Mouse (Mus musculus): Measurements from ENCODE around the gene Rimklb.
"Not testable (repeated sequence)": the region's sequence is repeated elsewhere in the genome, so short reads cannot be mapped to it uniquely, and the experiment has no call there.

The Rimklb gene

DNA sequence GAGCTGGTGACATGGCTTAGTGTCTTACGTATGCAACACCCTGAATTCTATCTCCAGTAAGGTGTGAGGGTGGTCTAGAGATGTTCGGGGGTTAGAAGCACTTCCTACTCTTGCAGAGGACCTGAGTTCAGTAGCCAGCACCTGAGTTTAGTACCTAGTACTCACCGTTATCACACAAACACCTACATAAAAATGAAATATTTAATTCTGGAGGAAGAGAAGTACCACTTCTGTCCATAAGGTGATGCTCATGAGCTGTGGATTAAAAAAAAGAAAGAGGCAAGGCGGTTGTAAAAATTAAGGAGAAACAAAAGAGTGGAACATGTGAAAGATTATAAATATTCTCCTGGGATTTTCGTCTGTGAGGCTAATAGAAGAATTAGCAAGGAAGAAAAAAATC, 2.1 kb downstream of the Rimklb start:
- DNase-seq (ENCODE audit: low read depth, low spot score), result no peak

DNA sequence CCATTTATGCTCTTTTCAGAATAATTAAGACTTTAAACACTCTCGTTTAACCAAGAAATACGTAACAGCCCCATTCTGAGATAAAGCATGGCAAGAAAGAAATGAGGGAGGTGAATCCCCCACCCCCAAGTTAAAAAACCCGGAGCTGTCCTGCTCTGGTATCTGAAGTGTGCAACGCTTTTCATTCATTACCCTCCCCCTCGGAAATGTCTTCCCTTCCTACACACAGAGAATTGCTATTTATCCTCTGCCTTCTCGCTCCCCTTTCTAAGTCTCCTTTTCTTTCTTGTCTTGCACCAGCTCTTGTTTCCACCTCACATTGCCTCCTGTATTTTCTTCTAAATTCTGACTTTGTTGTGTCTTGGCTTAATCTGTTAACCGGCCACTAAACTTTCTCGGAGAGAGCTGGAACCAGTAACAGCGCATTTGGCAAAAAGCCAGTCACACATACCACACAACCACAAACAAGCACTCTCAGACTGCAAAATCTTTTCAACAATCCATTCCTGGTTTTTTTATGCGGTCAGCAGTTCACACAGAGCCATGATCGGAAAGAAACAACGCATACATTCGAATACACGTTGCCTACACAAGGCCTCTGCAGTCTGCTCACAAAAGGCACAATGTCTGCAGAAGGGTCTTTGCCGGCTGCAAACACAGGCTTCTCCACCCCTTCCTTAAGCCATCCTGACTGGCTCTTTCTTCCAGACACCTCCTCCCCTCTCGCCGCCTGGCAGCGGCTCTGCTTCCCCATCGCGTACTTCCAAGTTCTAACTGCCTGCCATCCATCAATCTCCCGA, 3.3 kb downstream of the Rimklb start:
- no peak for DNase-seq (ENCODE audit: low read depth, low spot score)

DNA sequence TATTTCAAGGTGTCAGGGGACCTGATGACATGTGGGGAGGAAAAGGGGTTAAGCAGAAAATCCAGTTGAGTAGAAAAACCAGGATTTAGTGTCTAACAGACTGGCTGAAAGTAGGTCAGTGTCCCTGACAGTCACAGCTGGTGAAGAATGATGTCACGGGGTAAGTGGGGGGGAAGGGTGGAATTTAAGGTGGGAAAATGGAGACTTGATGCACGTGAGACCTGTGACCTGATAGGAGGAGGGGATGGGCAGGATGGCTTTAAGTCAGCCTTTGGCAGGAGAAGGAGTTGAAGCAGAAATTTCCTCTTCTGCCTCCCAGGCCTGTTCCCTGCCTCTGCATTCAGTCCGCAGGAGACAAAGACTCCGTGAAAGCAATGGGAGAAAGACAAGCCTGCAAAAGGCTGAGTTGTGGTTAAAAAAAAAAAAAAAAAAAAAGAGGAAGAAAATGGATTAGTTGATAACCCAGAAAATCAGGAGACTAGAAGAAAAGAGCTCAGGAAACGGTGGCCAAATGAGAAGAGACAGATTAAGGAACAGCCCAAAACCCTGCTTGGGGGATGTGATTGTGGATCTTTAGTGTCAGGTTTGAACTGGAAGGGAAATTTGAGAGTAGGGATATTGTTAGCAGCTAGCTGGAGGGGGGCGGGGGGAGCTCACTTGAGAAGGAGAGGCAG, 4.6 kb downstream of the Rimklb start:
- no peak for DNase-seq (ENCODE audit: low read depth, low spot score)

DNA sequence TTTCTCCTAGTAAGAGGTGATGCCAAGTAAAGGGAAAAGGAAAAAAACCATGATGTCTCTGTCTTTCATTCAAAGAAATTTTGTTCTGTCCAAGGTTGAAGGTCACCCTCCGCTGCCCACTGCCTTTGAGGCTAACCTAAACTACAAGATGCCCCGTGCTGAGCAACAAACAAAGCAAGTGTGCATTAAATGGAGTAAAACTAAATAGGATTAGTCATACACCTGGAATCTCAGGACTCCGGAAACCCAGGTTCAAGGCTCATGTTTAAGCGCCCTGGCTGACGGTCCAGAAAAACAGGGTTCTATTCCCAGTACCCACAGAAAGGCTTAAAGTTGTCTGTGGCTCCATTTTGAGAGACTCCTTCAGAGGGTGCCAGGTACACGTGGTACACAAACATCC, 6.1 kb downstream of the Rimklb start:
- DNase-seq (ENCODE audit: low read depth, low spot score), result no peak

DNA sequence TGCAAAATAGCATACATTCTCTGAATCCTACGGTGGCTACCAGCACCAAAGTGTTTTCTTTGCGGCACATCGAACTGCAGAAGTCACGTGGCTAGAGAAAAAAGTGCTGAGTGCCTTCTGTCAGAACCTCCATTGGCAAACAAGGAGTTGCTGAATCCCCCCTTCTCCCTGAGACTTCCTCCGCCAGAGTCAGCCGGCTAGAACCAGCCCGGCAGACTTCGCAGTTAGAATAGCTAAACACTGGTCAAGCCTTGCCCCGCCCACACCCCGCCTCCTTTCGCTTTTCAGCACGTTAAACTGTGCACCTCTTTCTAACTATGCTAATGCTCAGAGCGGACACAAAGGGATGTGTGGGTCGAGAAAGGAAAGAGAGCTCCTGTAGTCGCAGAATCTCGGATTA, 7.0 kb downstream of the Rimklb start:
- DNase-seq (ENCODE audit: low read depth, low spot score), result no peak

DNA sequence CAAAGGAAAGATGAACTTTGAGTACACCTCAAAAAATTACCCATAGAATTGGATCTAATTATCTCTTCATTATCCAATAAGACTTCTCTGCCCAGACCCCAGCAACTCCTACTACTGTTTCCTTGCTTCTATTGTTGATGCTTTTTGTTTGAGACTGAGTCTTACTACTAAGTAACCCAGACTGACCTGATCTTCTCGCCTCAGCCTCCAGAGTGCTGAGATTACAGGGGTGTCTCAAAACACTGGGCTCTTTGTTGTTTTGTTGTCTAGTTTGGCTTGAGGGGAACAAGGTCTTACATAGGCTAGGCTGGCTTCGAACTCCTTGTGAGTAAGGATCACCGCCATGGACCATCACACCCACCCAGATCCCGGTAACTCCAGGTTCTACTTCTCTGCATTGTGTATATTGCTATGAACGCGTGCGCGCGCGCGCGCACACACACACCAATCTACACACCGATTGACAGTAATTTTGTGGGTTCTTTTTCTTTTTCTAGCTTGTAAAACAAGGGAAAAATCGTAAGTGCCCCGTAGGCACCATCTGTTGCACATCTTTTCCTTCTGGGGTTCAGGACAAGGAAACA, 7.5 kb downstream of the Rimklb start:
- no peak for DNase-seq (ENCODE audit: low read depth, low spot score)

DNA sequence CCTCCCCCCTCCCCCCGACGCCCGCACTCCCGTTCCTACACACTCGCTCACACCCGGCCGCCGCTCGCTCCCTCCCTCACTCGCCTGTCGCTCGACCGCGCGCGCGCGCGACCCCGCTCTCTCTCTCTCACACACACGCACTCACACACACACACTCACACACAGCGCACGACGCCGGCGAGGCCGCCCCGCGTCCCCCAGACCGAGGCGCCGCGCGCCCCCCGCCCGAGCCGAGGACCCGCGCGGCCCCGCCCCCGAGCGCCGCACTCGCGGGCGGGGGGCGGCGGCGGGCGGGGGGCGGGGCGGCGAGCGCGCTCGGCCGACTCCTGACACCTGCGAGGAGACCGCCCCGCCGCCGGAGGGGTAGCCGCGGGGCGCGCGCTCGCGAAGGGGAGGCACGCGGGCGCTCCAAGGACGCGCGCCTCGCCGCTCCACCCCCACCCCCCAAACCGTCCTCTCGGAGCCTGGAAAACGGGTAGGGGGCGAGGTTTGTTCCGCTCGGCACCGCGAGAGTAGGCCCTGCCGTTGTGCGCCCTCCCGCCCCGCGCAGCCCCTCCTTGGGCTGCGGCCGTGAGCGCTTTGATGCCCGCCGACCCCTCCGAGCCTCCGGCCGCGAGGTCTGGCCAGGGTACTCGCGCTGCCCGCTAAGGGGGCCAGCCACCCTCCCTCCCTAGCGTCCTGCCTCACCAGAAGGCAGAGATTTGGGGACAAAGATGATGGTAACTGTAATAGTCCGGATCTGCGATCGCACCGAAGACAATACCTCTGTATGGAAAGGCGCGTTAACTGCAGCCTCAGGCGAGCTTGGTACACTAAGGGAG, 12.1 kb downstream of the Rimklb start:
- peak; percentile 36 for DNase-seq (ENCODE audit: low read depth, low spot score)

DNA sequence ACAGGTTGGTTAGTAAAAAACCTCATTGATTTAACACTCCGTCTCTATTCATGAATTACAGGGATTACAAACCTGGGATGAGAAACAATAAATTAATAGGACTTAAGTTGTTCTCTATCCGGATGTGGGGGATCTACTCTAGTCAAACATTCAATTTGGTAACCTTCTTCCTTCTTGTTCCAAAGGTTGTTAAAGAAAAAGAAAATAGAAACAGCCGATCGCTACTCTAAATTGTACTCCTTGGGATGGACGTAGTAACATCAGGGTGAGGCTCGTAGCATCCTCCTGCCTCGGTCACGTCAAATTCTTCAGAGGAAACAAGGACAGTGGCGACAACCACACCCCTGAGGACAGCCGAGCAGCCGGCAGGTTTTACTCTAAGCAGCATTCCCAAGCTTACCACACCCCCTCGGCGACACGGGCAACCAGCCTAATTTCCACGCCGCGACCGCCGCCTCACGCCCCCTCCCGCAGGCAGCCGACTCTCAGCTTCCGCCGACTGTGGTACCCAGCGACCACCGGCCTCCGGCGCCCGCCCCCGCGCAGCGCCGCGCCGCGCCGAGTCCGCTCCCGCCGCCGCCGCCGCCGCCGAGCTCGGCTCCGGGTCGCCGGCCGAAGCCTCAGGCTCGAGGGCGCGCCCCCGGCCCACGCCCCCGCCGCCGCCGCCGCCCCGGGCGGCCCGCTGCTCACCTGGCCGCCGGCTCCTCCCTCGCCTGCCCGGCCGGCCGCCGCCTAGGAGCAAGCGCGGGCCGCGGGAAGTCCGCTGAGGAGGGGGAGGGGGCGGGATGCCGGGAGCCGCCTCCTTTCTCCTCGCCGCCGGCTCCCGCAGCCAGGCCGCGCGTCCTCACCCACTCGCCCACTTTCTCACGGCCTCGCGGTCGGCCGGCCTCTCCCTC, 12.9 kb downstream of the Rimklb start:
- DNase-seq (ENCODE audit: low read depth, low spot score), result no peak

DNA sequence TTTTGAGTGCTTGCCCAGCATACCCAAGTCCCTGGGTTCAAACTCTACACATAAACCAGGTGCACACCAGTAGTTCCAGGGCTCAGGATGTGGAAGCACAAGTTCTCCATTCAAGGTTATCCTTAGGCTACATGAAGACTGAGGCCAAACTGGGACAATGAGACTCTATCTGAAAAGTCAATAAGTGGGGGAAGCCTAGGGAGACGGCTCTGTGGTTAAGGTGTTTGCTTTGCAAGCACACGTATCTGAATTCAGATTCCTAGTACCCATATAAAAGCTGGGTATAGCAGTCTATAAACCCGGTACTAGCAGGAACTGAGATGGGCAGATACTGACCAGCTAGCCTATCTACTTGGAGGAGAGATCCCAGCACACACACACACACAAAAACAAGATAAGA, 20.5 kb downstream of the Rimklb start:
- DNase-seq (ENCODE audit: low read depth, low spot score), result no peak

DNA sequence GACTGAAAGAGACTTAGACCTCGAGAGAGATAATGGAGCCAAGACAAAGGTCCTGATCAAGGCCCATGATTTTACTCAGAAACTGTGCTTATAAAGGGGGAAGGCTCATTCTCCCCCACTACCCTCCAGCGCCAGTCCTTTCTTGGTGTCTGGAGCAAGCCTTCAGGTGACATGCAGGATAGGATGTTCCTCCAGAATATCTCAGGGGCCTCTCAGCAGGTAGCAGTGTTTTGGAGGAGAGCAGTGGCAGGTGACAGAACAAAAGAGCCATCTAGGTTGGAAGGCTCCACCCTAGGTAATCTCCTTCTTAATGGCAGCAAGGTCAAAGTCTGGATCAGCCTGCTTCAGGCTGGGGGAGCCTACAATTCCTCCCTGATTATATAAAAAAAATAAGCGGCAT, 27.1 kb downstream of the Rimklb start:
- DNase-seq (ENCODE audit: low read depth, low spot score), result not testable (repeated sequence)

DNA sequence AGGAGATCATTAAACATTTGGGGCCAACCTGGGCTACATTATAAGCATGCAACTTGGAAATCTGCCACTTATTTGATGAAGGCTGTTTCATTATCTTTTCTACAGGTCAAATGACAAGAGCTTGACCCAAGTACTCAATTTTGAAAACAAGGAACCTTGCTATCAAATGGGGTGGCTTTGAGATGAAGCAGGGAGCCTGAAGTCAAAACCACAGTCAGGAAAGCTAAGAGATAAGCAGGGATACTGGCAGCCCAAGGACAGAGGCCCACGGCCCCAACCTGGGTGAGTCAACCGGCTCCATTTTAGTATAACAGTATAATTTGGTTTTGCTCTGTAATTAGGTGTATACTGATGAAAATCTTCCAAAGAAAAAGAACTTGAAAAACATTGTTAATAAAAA, 28.3 kb downstream of the Rimklb start:
- no peak for DNase-seq (ENCODE audit: low read depth, low spot score)

DNA sequence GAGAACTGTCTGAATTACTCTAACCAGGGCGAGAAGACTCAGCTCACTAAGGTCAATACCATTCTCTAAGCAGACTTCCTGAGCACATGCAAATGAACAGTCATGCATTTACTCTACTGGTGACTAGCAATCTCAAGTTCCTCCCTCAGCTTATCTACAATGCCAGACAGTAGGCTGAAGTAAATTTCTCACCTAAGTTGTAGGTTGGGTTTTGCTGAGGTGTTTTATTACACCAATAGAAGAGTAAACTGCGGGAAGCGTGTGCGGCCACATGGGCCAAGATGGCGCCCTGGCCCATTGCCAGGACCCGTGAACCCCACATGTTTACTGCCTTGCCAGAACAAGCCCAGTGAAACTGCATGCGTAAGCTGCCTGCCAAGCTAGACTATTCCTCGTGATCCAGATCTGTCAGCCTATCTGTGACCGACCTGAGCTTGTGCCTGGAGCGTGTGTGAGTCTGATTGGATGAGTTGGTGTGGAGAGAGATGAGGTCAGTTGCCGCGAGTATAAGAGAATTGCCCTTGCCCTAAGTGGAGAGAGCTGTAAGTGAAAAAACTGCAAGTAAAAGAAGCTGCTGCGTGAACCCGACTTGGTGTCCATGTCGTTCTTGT, 29.4 kb downstream of the Rimklb start:
- no peak for DNase-seq (ENCODE audit: low read depth, low spot score)

DNA sequence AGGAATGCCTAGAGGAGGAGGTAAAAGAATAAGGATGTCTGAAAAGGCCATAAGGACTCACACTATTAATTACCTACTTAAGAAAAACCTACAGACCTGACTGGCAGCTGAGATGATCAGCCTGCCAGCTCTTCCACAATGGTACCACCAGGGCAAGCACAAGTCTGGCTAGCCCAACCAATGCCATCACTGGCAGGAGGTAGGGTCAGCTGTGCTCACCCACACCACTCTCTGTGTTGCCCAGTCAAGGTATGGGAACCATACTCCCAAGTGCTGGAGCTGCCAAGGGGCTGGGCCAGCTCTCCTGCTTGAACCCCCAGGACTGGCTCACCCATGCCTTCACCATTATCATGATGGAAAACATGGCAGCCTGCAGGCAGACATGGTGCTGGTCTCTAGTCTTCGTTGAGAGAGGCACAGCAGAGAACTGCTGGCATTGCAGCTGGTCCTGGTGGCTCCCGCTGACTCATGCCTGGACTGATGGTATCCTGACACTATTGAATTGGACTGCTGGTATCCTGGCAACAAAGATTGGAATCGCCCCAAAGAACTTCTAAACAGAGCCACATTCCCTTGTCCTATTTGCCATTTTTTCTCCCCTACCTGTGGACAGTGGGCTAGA, 32.4 kb downstream of the Rimklb start:
- DNase-seq (ENCODE audit: low read depth, low spot score), result no peak

DNA sequence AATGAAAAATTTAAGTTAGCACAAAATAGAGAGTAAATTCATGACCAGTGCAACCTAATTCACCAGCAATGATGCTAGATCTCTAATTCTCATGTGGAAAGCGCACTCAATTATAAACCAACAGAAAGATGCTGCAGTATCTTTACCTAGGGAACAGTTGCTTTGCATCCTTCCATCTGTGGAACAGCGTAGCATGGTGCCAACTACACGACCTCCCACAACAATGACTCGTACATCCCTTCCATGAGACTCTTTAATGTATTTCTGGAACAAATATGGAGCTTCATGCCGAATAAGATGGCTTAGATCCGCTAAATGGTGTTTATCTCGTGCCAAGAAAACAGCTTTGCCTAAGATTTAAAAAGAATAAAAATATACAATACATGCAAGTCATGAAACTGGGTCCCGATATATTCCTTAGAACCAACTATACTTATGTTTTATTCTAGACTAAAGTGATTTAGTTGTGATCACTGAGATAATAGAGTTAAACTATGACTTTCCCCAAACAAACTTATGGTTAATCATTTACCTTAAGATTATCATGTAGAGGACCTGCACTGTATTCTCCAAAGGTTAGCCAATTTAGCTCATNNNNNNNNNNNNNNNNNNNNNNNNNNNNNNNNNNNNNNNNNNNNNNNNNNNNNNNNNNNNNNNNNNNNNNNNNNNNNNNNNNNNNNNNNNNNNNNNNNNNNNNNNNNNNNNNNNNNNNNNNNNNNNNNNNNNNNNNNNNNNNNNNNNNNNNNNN, 39.4 kb downstream of the Rimklb start:
- peak; percentile 40 for DNase-seq (ENCODE audit: low read depth, low spot score)

DNA sequence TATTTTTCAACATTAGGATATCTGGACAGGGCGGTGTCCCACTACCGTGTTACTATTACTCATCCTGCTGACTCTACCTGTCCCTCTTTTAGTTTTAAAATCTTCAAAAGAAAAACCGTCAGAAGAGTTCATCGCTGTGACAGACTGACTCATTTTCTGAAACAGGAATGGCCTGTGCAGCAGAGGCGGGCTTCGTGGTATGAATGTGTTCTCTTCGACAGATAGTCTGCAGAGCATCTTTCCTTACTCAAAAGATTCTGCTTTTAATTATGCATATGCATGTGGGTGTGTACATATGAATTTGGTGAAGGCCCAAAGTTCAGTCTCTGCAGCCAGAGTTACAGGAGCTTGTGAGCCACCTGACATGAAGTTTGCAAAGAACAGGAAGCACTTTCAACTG, 50.7 kb downstream of the Rimklb start:
- no peak for DNase-seq (ENCODE audit: low read depth, low spot score)

DNA sequence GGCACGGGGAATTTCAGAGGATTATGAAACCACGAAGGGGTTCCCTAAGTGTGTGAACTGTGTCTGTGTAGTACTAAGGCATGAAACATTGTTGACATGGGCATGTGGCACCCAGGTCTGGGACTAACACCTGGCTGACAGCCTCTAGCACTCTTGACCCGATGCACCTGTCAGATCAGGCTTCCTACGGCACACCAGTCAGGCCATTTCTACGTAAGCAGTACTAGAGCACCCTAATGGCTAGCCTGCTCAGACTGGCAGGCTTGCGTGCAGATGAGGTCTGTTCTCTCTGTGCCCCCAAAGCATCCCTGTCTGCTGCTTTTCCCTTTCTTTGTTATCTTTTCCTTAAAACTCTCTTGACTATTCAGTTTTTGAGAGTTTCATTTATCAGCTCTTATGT, 53.3 kb downstream of the Rimklb start:
- no peak for DNase-seq (ENCODE audit: low read depth, low spot score)

DNA sequence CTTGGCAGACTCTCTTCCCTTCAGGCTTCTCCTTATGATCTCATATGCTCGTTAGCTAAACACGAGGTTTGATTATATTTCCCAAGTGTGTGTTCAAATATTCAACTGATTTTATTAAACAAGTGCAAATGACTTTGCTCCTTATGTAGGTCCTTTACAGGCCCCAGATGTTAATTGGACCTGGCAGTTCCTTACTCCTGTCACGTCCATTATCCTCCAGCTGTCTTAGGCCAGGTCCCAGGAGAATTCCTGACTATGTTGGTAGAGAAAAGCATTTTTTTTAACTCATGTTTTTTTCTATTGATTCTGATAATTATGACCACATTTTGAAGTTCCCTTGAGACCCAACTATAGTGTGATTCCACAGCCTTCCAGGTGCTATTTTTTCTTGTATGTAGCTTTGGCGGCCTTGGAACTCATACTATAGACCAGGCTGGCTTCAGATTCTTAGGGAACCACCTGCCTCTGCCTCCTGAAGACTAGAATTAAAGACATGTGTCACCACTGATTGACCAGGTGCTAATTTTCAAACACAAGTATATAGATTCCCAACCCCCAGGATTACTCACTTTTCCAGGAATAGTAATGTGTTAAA, 57.8 kb downstream of the Rimklb start:
- no peak for DNase-seq (ENCODE audit: low read depth, low spot score)

DNA sequence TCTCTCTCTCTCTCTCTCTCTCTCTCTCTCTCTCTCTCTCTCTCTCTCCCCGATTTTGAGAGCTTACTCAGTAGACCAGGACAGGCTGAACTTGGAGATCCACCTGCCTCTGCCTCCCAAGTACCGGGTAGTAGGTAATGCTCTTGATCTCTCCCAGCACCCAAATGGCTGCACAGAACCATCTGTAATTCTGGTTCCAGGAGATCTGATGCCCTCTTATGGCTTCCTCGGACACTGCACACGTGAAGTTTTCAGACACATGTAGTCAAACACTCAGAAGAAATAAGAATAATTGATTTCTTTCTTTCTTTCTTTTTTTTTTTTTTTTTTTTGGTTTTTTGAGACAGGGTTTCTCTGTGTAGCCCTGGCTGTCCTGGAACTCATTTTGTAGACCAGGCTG, 59.3 kb downstream of the Rimklb start:
- no peak for DNase-seq (ENCODE audit: low read depth, low spot score)

DNA sequence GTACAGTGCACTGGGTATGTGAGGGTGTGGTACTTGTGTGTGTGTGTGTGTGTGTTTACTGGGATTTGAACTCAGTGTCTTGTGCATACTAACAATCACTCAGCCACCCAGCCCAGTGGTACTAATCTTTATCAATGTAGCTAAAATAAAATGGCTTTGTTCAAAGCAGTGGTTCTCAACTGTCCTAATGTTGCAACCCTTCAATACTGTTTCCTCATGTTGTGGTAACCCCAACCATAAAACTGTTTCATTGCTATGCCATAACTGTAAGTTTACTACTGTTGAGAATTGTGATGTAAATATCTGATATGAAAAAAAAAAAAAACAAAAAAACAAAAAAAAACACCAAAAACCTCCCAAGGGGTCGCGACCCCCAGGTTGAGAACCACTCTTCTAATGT, 63.3 kb downstream of the Rimklb start:
- no peak for DNase-seq (ENCODE audit: low read depth, low spot score)

Measured in telencephalon, adult 2 months (tissue).